Mouse (Mus musculus) cerebellum, adult 11 months (tissue): ENCODE data around the gene Postn.

Experiments used
- DNase-seq: peaks from one replicate; pipeline ENCODE4 v3.0.0; 2022

Gene Postn

GRCm38 (mm10) chr3:54420189-54420928 lies 59.5 kb downstream of the Postn start:
- no peak for DNase-seq

- DNase-seq: no peak
Observed at GRCm38 (mm10) chr3:54420983-54421382, 60.1 kb downstream of the Postn start.

- DNase-seq: no peak
Observed at GRCm38 (mm10) chr3:54421666-54422065, 60.8 kb downstream of the Postn start.

- no peak for DNase-seq
Observed at GRCm38 (mm10) chr3:54424146-54424545, 63.2 kb downstream of the Postn start.

GRCm38 (mm10) chr3:54431663-54432062 lies 70.8 kb downstream of the Postn start:
- DNase-seq: no peak

GRCm38 (mm10) chr3:54432167-54432566 lies 71.3 kb downstream of the Postn start:
- DNase-seq: no peak

- DNase-seq: no peak
Observed at GRCm38 (mm10) chr3:54432605-54433004, 71.7 kb downstream of the Postn start.

- DNase-seq: no peak
Observed at GRCm38 (mm10) chr3:54434571-54434970, 73.7 kb downstream of the Postn start.

GRCm38 (mm10) chr3:54436373-54436964 lies 75.6 kb downstream of the Postn start:
- DNase-seq: no peak
